Mouse (Mus musculus): ENCODE data around the gene Rassf6. TPM values are rescaled to one million over a fixed set of nuclear protein-coding genes. Genes with fewer than 3 reads are reported as not detected.

Gene Rassf6
- polyA plus RNA-seq (2016; fragmentation: Nextera tagmentation; extraction: Ambion mirVana): 0.62 and 0.73 TPM in 2 replicates

DNA sequence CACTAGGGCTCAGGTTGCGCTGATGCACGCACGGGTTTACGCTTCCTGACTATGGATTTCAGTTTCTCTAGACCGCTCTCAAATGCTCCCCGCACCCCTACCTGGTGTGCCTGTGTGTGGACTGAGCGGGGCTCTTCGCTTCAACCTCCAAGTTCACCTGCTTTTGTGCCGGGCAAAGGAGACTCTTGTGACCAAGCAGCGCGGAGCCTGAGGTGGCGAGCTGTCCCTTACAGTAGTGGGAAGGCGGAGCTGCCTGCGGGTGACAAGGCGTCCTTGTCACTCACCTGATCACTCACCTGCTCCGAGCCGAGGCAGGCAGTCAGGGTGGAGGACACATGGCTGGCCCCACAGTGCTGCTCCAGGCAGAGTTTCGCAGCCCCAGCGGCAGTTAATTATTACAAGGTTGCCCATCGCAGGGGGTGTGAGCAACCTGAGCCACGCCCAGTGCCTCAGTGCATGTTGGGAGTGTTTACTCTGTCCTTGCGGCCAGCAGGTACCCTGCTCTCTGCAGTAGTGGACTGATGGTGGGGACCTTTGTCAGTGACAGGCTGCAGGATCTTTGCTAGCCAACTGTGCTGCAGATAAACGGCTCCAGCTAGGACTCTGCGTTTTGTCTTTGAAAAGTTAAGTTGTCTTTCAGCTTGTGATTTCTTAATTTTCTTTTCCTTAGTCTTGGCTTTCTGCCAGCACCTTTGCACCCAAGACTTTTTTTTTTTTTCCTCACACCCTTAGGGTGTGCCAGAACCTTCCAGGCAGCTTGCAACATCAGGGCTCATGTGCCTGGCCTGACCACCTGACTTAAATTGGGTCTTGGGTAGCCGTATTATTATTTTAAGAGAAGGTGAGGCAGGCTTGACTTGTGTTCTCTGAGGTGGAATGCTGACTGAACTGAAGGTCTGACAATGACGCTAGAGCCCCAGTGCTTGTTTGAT is at the start of gene Rassf6:
Gene Rassf6 (minus strand): TSS at position 372 of the 932 bp plus-strand sequence.
- Histone ChIP-seq H3K27ac (no peak within 1 kb of the TSS), H3K4me1 (peaks cover 6% of the 10 kb centered on the region), H3K9ac (peak within 1 kb of the TSS; percentile 46; the same call in 1 of the 2 replicates), H3K27me3 (no peaks in the 10 kb centered on the region), H3K4me2 (replicated peaks) (peak within 1 kb of the TSS; percentile 65), H3K4me3 (peak within 1 kb of the TSS; percentile 37), H3K36me3 (no peaks in the 10 kb centered on the region), H3K9me3 (replicated peaks) (no peaks in the 10 kb centered on the region)
- WGBS: 13% methylated on average over 26 of the region's 26 CpGs
- ATAC-seq (ENCODE audit: low FRiP score): peak; percentile 75

GRCm38 (mm10) chr5:90689426-90690128 is 49.1 kb upstream of the Rassf6 start:
- H3K27me3 ChIP-seq: no peaks in the 10 kb centered on the region
- ATAC-seq (ENCODE audit: low FRiP score): no peak
- no peaks in the 10 kb centered on the region for H3K9me3 ChIP-seq (replicated peaks)

DNA sequence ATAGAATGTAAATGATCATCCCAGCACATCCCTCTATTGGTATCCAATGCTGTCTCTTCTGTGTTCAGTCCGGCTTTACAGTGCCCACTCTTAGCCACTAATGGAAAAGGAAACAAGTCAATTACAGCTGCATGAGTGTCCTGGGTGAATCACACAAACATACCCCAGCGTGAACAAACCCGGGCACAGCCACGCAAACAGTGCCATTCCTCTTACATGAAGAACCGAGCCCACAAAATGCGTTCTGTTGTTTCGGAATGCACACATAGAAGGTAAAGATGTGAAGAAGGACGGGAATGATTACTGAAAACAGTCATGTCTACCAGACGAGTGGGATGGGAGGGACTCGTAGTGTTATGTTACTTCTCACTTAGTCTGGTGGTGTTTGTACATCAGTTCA is 47.5 kb upstream of the Rassf6 start:
- ATAC-seq (ENCODE audit: low FRiP score): no peak
- no peaks in the 10 kb centered on the region for H3K9me3 ChIP-seq (replicated peaks)
- H3K27me3 ChIP-seq: no peaks in the 10 kb centered on the region
- H3K9ac ChIP-seq: no peak overlapping the region
- H3K4me2 ChIP-seq (replicated peaks): no peak overlapping the region
- no peaks in the 10 kb centered on the region for H3K4me1 ChIP-seq
- 92% methylated on average over 10 of the region's 10 CpGs for WGBS
- H3K36me3 ChIP-seq: no peaks in the 10 kb centered on the region
- no peak overlapping the region for H3K27ac ChIP-seq
- H3K4me3 ChIP-seq: no peak overlapping the region

More at GRCm38 (mm10) chr5:90689426-90690128, 49.1 kb upstream of the Rassf6 start:
- no peak overlapping the region for H3K9ac ChIP-seq
- H3K4me1 ChIP-seq: no peaks in the 10 kb centered on the region
- H3K4me3 ChIP-seq: no peak overlapping the region
- no peaks in the 10 kb centered on the region for H3K36me3 ChIP-seq
- no peak overlapping the region for H3K27ac ChIP-seq
- H3K4me2 ChIP-seq (replicated peaks): no peak overlapping the region
- 92% methylated on average over 8 of the region's 8 CpGs for WGBS

GRCm38 (mm10) chr5:90684994-90685393 is 44.5 kb upstream of the Rassf6 start:
- no peaks in the 10 kb centered on the region for H3K36me3 ChIP-seq
- ATAC-seq (ENCODE audit: low FRiP score): no peak
- no peak overlapping the region for H3K4me2 ChIP-seq (replicated peaks)
- H3K9ac ChIP-seq: no peak overlapping the region
- 60% methylated on average over 4 of the region's 4 CpGs for WGBS
- no peaks in the 10 kb centered on the region for H3K27me3 ChIP-seq
- H3K27ac ChIP-seq: no peak overlapping the region
- H3K4me3 ChIP-seq: no peak overlapping the region
- no peaks in the 10 kb centered on the region for H3K4me1 ChIP-seq
- no peaks in the 10 kb centered on the region for H3K9me3 ChIP-seq (replicated peaks)

DNA sequence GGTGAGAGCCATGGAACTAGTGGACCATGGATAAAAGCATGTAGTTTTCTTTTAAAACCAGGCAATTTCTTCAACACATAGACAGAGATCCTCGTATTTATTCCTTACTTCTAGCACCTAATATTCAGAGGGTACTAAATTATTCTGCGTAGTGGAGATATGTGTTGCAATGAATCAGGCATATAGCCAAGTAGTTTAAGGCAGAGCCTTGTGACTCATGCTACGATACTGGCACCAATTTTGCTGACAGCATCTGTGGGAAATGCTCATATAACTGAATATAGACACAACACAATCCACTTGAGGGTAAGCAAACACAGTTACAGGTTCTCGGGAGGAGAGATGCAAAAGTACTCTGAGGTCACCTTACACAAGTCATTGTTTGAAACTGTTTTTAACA is 41.4 kb upstream of the Rassf6 start:
- Histone ChIP-seq H3K9ac (no peak overlapping the region), H3K27me3 (no peaks in the 10 kb centered on the region), H3K4me3 (no peak overlapping the region), H3K4me1 (no peaks in the 10 kb centered on the region), H3K4me2 (replicated peaks) (no peak overlapping the region), H3K9me3 (replicated peaks) (no peaks in the 10 kb centered on the region), H3K27ac (no peak overlapping the region), H3K36me3 (no peaks in the 10 kb centered on the region)
- no peak for ATAC-seq (ENCODE audit: low FRiP score)
- 87% methylated on average over 4 of the region's 4 CpGs for WGBS

- H3K9ac ChIP-seq: no peak overlapping the region
- H3K9me3 ChIP-seq (replicated peaks): no peaks in the 10 kb centered on the region
- no peak for ATAC-seq (ENCODE audit: low FRiP score)
- no peak overlapping the region for H3K4me2 ChIP-seq (replicated peaks)
- H3K4me3 ChIP-seq: no peak overlapping the region
- H3K27me3 ChIP-seq: no peaks in the 10 kb centered on the region
- H3K4me1 ChIP-seq: no peaks in the 10 kb centered on the region
- WGBS: 82% methylated on average over 2 of the region's 2 CpGs
- H3K27ac ChIP-seq: no peak overlapping the region
- no peaks in the 10 kb centered on the region for H3K36me3 ChIP-seq
Measured at GRCm38 (mm10) chr5:90677560-90677959, 37.1 kb upstream of the Rassf6 start.

GRCm38 (mm10) chr5:90661852-90662251 is 21.4 kb upstream of the Rassf6 start:
- H3K4me3 ChIP-seq: no peak overlapping the region
- H3K36me3 ChIP-seq: no peaks in the 10 kb centered on the region
- no peak overlapping the region for H3K9ac ChIP-seq
- 64% methylated on average over 8 of the region's 8 CpGs for WGBS
- H3K9me3 ChIP-seq (replicated peaks): no peaks in the 10 kb centered on the region
- no peak overlapping the region for H3K4me2 ChIP-seq (replicated peaks)
- H3K4me1 ChIP-seq: no peaks in the 10 kb centered on the region
- H3K27ac ChIP-seq: no peak overlapping the region
- 0 out of 2 replicates have a peak, but pooled peaks cover 5% of the 10 kb centered on the region for H3K27me3 ChIP-seq
- ATAC-seq (ENCODE audit: low FRiP score): no peak

DNA sequence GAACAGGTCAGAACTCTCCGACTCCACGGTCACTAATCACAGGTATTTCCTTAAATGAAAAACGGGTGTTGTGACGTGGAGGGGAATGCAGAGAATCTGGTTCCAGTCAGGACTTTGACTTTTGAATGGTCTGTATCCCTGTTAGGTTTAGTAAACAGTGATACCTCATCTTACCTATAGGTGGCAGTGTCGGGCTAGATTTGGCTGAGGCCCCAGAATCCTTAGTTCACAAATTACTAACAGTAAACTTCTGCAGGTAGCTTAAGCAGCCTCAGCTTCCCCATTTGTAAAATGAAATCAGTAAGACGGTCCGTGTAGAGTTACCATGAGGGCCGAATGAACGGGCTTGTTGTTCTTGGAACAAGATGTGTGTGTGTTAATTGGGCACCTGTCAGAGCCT is 21.0 kb upstream of the Rassf6 start:
- Histone ChIP-seq H3K4me1 (no peaks in the 10 kb centered on the region), H3K4me3 (no peak overlapping the region), H3K36me3 (no peaks in the 10 kb centered on the region), H3K9ac (no peak overlapping the region), H3K27ac (no peak overlapping the region), H3K4me2 (replicated peaks) (no peak overlapping the region), H3K9me3 (replicated peaks) (no peaks in the 10 kb centered on the region), H3K27me3 (0 out of 2 replicates have a peak, but pooled peaks cover 5% of the 10 kb centered on the region)
- WGBS: 24% methylated on average over 9 of the region's 9 CpGs
- ATAC-seq (ENCODE audit: low FRiP score): 0 out of 2 replicates have a peak, but pooled peaks have one; percentile 46

GRCm38 (mm10) chr5:90660411-90660810 is 20.0 kb upstream of the Rassf6 start:
- Histone ChIP-seq H3K9ac (no peak overlapping the region), H3K27me3 (0 out of 2 replicates have a peak, but pooled peaks cover 5% of the 10 kb centered on the region), H3K9me3 (replicated peaks) (no peaks in the 10 kb centered on the region), H3K4me2 (replicated peaks) (no peak overlapping the region), H3K4me3 (no peak overlapping the region), H3K27ac (no peak overlapping the region), H3K36me3 (no peaks in the 10 kb centered on the region), H3K4me1 (no peaks in the 10 kb centered on the region)
- 94% methylated on average over 5 of the region's 5 CpGs for WGBS
- ATAC-seq (ENCODE audit: low FRiP score): no peak

GRCm38 (mm10) chr5:90656681-90657080 is 16.2 kb upstream of the Rassf6 start:
- 86% methylated on average over 6 of the region's 6 CpGs for WGBS
- ATAC-seq (ENCODE audit: low FRiP score): no peak

DNA sequence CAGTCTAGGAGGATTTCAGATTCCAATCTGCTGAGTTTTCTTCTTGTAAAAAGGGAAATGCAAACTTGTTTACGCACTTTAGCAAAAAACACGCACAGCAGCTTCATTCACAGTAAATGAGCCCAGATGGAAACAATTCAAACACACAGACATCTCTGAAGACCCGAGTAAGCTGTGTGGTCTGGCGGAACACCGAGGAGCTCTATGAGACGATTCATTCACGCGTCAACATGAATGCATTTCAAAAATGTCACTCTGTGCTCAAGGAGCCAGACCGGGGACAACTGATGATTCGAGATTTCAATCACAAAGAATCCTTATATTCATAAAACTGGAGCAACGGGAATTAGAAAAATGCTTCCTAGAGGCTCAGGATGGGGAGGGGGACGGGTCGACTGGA is 15.4 kb upstream of the Rassf6 start:
- Histone ChIP-seq H3K4me1 (no peaks in the 10 kb centered on the region), H3K27ac (no peak overlapping the region), H3K36me3 (no peaks in the 10 kb centered on the region), H3K27me3 (0 out of 2 replicates have a peak, but pooled peaks cover 5% of the 10 kb centered on the region), H3K4me2 (replicated peaks) (no peak overlapping the region), H3K9me3 (replicated peaks) (no peaks in the 10 kb centered on the region), H3K9ac (no peak overlapping the region), H3K4me3 (no peak overlapping the region)
- no peak for ATAC-seq (ENCODE audit: low FRiP score)
- 62% methylated on average over 13 of the region's 13 CpGs for WGBS

More at GRCm38 (mm10) chr5:90656681-90657080, 16.2 kb upstream of the Rassf6 start:
- Histone ChIP-seq H3K4me3 (no peak overlapping the region), H3K4me2 (replicated peaks) (no peak overlapping the region), H3K9ac (no peak overlapping the region), H3K27ac (no peak overlapping the region), H3K4me1 (no peaks in the 10 kb centered on the region), H3K36me3 (no peaks in the 10 kb centered on the region), H3K9me3 (replicated peaks) (no peaks in the 10 kb centered on the region), H3K27me3 (0 out of 2 replicates have a peak, but pooled peaks cover 5% of the 10 kb centered on the region)

- ATAC-seq (ENCODE audit: low FRiP score): no peak
- Histone ChIP-seq H3K27me3 (no peaks in the 10 kb centered on the region), H3K9me3 (replicated peaks) (no peaks in the 10 kb centered on the region), H3K4me2 (replicated peaks) (no peak overlapping the region), H3K9ac (no peak overlapping the region), H3K4me3 (no peak overlapping the region), H3K4me1 (no peaks in the 10 kb centered on the region), H3K27ac (no peak overlapping the region), H3K36me3 (no peaks in the 10 kb centered on the region)
- WGBS: 81% methylated on average over 5 of the region's 5 CpGs
Measured at GRCm38 (mm10) chr5:90654798-90655197, 14.3 kb upstream of the Rassf6 start.
